Mouse (Mus musculus): Measurements from ENCODE around the gene 4931429L15Rik.
A peak's percentile ranks its signal among the peaks of the same experiment; 100 is the strongest.

Gene 4931429L15Rik

GRCm38 (mm10) chr9:46282631-46283436 is 37.0 kb downstream of the 4931429L15Rik start, which contains the start of gene Bud13:
Gene Bud13, plus strand, starts transcription at chr9:46283008.
- Histone ChIP-seq H3K4me3 (replicated peaks; ENCODE audit: low read length) (peak within 1 kb of the TSS; percentile 97), H3K36me3 (ENCODE audit: insufficient read depth, low read length) (peaks cover 68% of the 10 kb centered on the region), H3K4me1 (replicated peaks; ENCODE audit: low read depth, low read length) (peaks cover 30% of the 10 kb centered on the region), H3K9me3 (ENCODE audit: low read length) (no peaks in the 10 kb centered on the region), H3K27me3 (ENCODE audit: insufficient read depth, low read length) (no peaks in the 10 kb centered on the region)
- TF ChIP-seq POU5F1 (IDR thresholded peaks at IDR 0.05; ENCODE audit: borderline replicate concordance, low read length) (no peak), NANOG (IDR thresholded peaks at IDR 0.05; ENCODE audit: borderline replicate concordance, low read length) (no peak), CTCF (conservative IDR thresholded peaks at IDR 0.05; ENCODE audit: low read length) (peak; percentile 64)

GRCm38 (mm10) chr9:46274494-46274893 is 45.3 kb downstream of the 4931429L15Rik start:
- Histone ChIP-seq H3K27me3 (ENCODE audit: insufficient read depth, low read length) (peaks cover 17% of the 10 kb centered on the region), H3K4me1 (replicated peaks; ENCODE audit: low read depth, low read length) (peaks cover 35% of the 10 kb centered on the region), H3K36me3 (ENCODE audit: insufficient read depth, low read length) (peaks cover 52% of the 10 kb centered on the region), H3K4me3 (replicated peaks; ENCODE audit: low read length) (peak overlapping the region; percentile 95), H3K9me3 (ENCODE audit: low read length) (no peaks in the 10 kb centered on the region)
- no peak for TF ChIP-seq POU5F1 (IDR thresholded peaks at IDR 0.05; ENCODE audit: borderline replicate concordance, low read length)

- Histone ChIP-seq H3K9me3 (ENCODE audit: low read length) (no peaks in the 10 kb centered on the region), H3K36me3 (ENCODE audit: insufficient read depth, low read length) (peaks cover 37% of the 10 kb centered on the region), H3K4me1 (replicated peaks; ENCODE audit: low read depth, low read length) (peaks cover 38% of the 10 kb centered on the region), H3K27me3 (ENCODE audit: insufficient read depth, low read length) (peaks cover 33% of the 10 kb centered on the region), H3K4me3 (replicated peaks; ENCODE audit: low read length) (peak within 1 kb of the TSS; percentile 95)
- TF ChIP-seq POU5F1 (IDR thresholded peaks at IDR 0.05; ENCODE audit: borderline replicate concordance, low read length) (no peak), CTCF (conservative IDR thresholded peaks at IDR 0.05; ENCODE audit: low read length) (peak; percentile 21; the same call in 1 of the 2 replicates)
Observed at GRCm38 (mm10) chr9:46272677-46273454, 46.9 kb downstream of the 4931429L15Rik start, which contains the start of gene Zpr1. Gene Zpr1, plus strand, starts transcription at chr9:46273064.

- Histone ChIP-seq H3K36me3 (ENCODE audit: insufficient read depth, low read length) (peaks cover 29% of the 10 kb centered on the region), H3K4me3 (replicated peaks; ENCODE audit: low read length) (no peak overlapping the region), H3K9me3 (ENCODE audit: low read length) (no peaks in the 10 kb centered on the region), H3K27me3 (ENCODE audit: insufficient read depth, low read length) (peaks cover 41% of the 10 kb centered on the region), H3K4me1 (replicated peaks; ENCODE audit: low read depth, low read length) (peaks cover 38% of the 10 kb centered on the region)
- TF ChIP-seq NANOG (IDR thresholded peaks at IDR 0.05; ENCODE audit: borderline replicate concordance, low read length) = no peak
- no peak for TF ChIP-seq POU5F1 (IDR thresholded peaks at IDR 0.05; ENCODE audit: borderline replicate concordance, low read length)
Observed at GRCm38 (mm10) chr9:46272070-46272469, 47.7 kb downstream of the 4931429L15Rik start.

- TF ChIP-seq POU5F1 (IDR thresholded peaks at IDR 0.05; ENCODE audit: borderline replicate concordance, low read length) = no peak
- peaks cover 44% of the 10 kb centered on the region for H3K27me3 ChIP-seq (ENCODE audit: insufficient read depth, low read length)
Observed at GRCm38 (mm10) chr9:46270782-46271181, 49.0 kb downstream of the 4931429L15Rik start.

GRCm38 (mm10) chr9:46269125-46269524 is 50.7 kb downstream of the 4931429L15Rik start:
- Histone ChIP-seq H3K9me3 (ENCODE audit: low read length) (no peaks in the 10 kb centered on the region), H3K4me1 (replicated peaks; ENCODE audit: low read depth, low read length) (peaks cover 33% of the 10 kb centered on the region), H3K36me3 (ENCODE audit: insufficient read depth, low read length) (no peaks in the 10 kb centered on the region), H3K27me3 (ENCODE audit: insufficient read depth, low read length) (peaks cover 44% of the 10 kb centered on the region), H3K4me3 (replicated peaks; ENCODE audit: low read length) (no peak overlapping the region)
- TF ChIP-seq POU5F1 (IDR thresholded peaks at IDR 0.05; ENCODE audit: borderline replicate concordance, low read length) = no peak
- TF ChIP-seq NANOG (IDR thresholded peaks at IDR 0.05; ENCODE audit: borderline replicate concordance, low read length) = no peak
- no peak for TF ChIP-seq CTCF (conservative IDR thresholded peaks at IDR 0.05; ENCODE audit: low read length)

More at GRCm38 (mm10) chr9:46270782-46271181, 49.0 kb downstream of the 4931429L15Rik start:
- no peaks in the 10 kb centered on the region for H3K9me3 ChIP-seq (ENCODE audit: low read length)
- peaks cover 38% of the 10 kb centered on the region for H3K4me1 ChIP-seq (replicated peaks; ENCODE audit: low read depth, low read length)
- H3K4me3 ChIP-seq (replicated peaks; ENCODE audit: low read length) = peak overlapping the region; percentile 72
- peaks cover 16% of the 10 kb centered on the region for H3K36me3 ChIP-seq (ENCODE audit: insufficient read depth, low read length)

- Histone ChIP-seq H3K27me3 (ENCODE audit: insufficient read depth, low read length) (peaks cover 44% of the 10 kb centered on the region), H3K36me3 (ENCODE audit: insufficient read depth, low read length) (no peaks in the 10 kb centered on the region), H3K4me3 (replicated peaks; ENCODE audit: low read length) (no peak within 1 kb of the TSS), H3K4me1 (replicated peaks; ENCODE audit: low read depth, low read length) (peaks cover 26% of the 10 kb centered on the region), H3K9me3 (ENCODE audit: low read length) (no peaks in the 10 kb centered on the region)
- TF ChIP-seq POU5F1 (IDR thresholded peaks at IDR 0.05; ENCODE audit: borderline replicate concordance, low read length) = no peak
- TF ChIP-seq NANOG (IDR thresholded peaks at IDR 0.05; ENCODE audit: borderline replicate concordance, low read length) = no peak
- no peak for TF ChIP-seq CTCF (conservative IDR thresholded peaks at IDR 0.05; ENCODE audit: low read length)
Observed at GRCm38 (mm10) chr9:46268343-46268873, 51.4 kb downstream of the 4931429L15Rik start, which contains the start of gene Apoa5. Gene Apoa5, plus strand, starts transcription at chr9:46268633.

GRCm38 (mm10) chr9:46261131-46261530 is 58.7 kb downstream of the 4931429L15Rik start:
- Histone ChIP-seq H3K27me3 (ENCODE audit: insufficient read depth, low read length) (no peaks in the 10 kb centered on the region; the same call in 1 of the 2 replicates), H3K4me3 (replicated peaks; ENCODE audit: low read length) (no peak overlapping the region)
- TF ChIP-seq CTCF (conservative IDR thresholded peaks at IDR 0.05; ENCODE audit: low read length) (no peak), POU5F1 (IDR thresholded peaks at IDR 0.05; ENCODE audit: borderline replicate concordance, low read length) (no peak), NANOG (IDR thresholded peaks at IDR 0.05; ENCODE audit: borderline replicate concordance, low read length) (no peak)

More at GRCm38 (mm10) chr9:46261131-46261530, 58.7 kb downstream of the 4931429L15Rik start:
- H3K9me3 ChIP-seq (ENCODE audit: low read length) = no peaks in the 10 kb centered on the region
- no peaks in the 10 kb centered on the region for H3K36me3 ChIP-seq (ENCODE audit: insufficient read depth, low read length)
- H3K4me1 ChIP-seq (replicated peaks; ENCODE audit: low read depth, low read length) = peaks cover 12% of the 10 kb centered on the region
